Mouse (Mus musculus) midbrain, postnatal 0 days (tissue): ENCODE results near the gene Gm11985. TPM values are rescaled to one million over a fixed set of nuclear protein-coding genes. Genes with fewer than 3 reads are reported as not detected.

Source experiments
- ATAC-seq: fragments of 200-750 bp; cut with Nextera tagmentation; 2 replicates; pipeline ENCODE4 v1.8.0; 2017; ENCODE audit warnings: moderate number of reproducible peaks, mild to moderate bottlenecking, moderate TSS enrichment, moderate library complexity; ENCODE audit not compliant: low FRiP score
- DNase-seq: peaks from one replicate; pipeline ENCODE4 v3.0.0-alpha.2; 2015; ENCODE audit warnings: low spot score
- H3K27ac ChIP-seq: fragments of 300-500 bp; sonication (generic); 2 replicates; pipeline ENCODE4 v1.5.1; 2014; ENCODE audit warnings: low read depth, mild to moderate bottlenecking, low read length, mixed read lengths
- H3K27me3 ChIP-seq: fragments of 300-500 bp; sonication (generic); 2 replicates; pipeline ENCODE4 v1.6.1; 2014; ENCODE audit warnings: low read length, control low read depth, mixed read lengths; ENCODE audit not compliant: insufficient read depth
- H3K36me3 ChIP-seq: fragments of 300-500 bp; sonication (generic); 2 replicates; pipeline ENCODE4 v1.6.1; 2014; ENCODE audit warnings: low read length, control low read depth, mixed read lengths; ENCODE audit not compliant: insufficient read depth
- H3K4me1 ChIP-seq: fragments of 300-500 bp; sonication (generic); 2 replicates; pipeline ENCODE4 v1.6.1; 2014; ENCODE audit warnings: mild to moderate bottlenecking, control low read depth, antibody characterized with exemption, low read length, mixed read lengths; ENCODE audit not compliant: insufficient read depth
- H3K4me2 ChIP-seq: fragments of 300-500 bp; sonication (generic); 2 replicates; pipeline ENCODE4 v1.6.1; 2014; ENCODE audit warnings: low read depth, mild to moderate bottlenecking, low read length, mixed read lengths; ENCODE audit not compliant: poor library complexity, severe bottlenecking
- H3K4me3 ChIP-seq: fragments of 300-500 bp; sonication (generic); 2 replicates; pipeline ENCODE4 v1.5.1; 2014; ENCODE audit warnings: low read depth, mild to moderate bottlenecking, low read length, moderate library complexity
- H3K9ac ChIP-seq: fragments of 300-500 bp; sonication (generic); replicated peaks from 2 replicates; pipeline ENCODE4 v1.6.1; 2014; ENCODE audit warnings: mild to moderate bottlenecking, low read length, moderate library complexity, mixed read lengths; ENCODE audit not compliant: poor library complexity, severe bottlenecking
- H3K9me3 ChIP-seq: fragments of 300-500 bp; sonication (generic); 2 replicates; pipeline ENCODE4 v1.6.1; 2016; ENCODE audit warnings: low read length, control low read depth
- CTCF ChIP-seq: IDR thresholded peaks from 2 replicates; pipeline ENCODE4 v1.5.1; 2016; ENCODE audit warnings: antibody characterized with exemption, mild to moderate bottlenecking
- WGBS: fragments of 180-500 bp; shearing (Covaris S2); extraction: QIAGEN DNeasy Blood & Tissue Kit; methylation state at CpG from one replicate; pipeline ENCODE4 v1.1.7; 2014; 5-methylcytosine and 5-hydroxymethylcytosine counted together
- polyA plus RNA-seq: library from polyadenylated mRNA; unstranded; fragments of >200 nt; fragmentation: Nextera tagmentation; extraction: Ambion mirVana; gene quantifications from 2 replicates; pipeline ENCODE4 v1.2.1, GENCODE M21; 2015
- total RNA-seq: library from RNA; depleted of rRNA; stranded (reverse); fragments of >200 nt; gene quantifications from 2 replicates; pipeline ENCODE4 v1.2.3, GENCODE M21; 2014

The Gm11985 gene
- total and polyA plus RNA-seq, 2 experiments from 2014 or later, result not detected

DNA sequence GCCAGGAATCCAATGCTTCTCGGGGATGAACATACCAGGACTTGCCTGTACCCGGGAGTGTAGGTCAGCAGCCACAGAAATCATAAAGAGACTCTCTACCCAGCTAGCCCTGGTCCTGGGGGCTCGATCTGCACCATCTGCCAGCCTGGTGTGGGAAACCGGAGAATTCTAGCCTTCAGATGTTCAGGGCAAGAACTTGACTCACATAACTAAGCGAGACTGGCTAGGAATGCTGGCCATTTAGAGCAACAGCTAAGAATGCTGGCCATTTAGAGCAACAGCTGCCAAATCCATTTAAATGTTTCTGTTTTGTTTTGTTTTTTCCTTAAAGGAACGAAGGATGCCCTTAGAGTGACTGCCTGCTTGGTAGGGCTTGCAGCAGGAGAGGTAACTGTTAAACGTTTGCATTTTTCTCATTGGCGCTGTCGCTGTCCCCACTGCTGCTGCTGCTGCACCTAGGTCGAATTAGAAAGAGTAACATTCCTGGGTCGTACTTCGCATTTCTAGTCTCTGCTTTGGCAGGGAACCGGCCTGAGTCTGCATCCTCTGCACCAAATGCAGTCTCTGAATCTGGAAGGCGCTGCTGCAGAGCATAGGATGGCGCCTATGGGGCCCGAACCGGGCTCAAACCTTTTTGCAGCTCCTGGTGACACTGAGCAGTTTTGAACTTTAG, 23.9 kb upstream of the Gm11985 start:
- peak overlapping the region; percentile 75 for H3K4me2 ChIP-seq
- no peaks in the 10 kb centered on the region for H3K9me3 ChIP-seq
- 0 out of 2 replicates have a peak, but pooled peaks cover 4% of the 10 kb centered on the region for H3K27me3 ChIP-seq
- 0 out of 2 replicates have a peak overlapping the region, but pooled peaks have one; percentile 19 for H3K9ac ChIP-seq
- H3K4me1 ChIP-seq, result no peaks in the 10 kb centered on the region
- H3K27ac ChIP-seq, result no peak overlapping the region
- ATAC-seq, result no peak
- peak overlapping the region; percentile 72 for H3K4me3 ChIP-seq
- 21% methylated on average over 17 of the region's 17 CpGs for WGBS
- H3K36me3 ChIP-seq, result no peaks in the 10 kb centered on the region; the same call in 1 of the 2 replicates
- DNase-seq, result peak; percentile 12
- no peak for TF ChIP-seq CTCF

DNA sequence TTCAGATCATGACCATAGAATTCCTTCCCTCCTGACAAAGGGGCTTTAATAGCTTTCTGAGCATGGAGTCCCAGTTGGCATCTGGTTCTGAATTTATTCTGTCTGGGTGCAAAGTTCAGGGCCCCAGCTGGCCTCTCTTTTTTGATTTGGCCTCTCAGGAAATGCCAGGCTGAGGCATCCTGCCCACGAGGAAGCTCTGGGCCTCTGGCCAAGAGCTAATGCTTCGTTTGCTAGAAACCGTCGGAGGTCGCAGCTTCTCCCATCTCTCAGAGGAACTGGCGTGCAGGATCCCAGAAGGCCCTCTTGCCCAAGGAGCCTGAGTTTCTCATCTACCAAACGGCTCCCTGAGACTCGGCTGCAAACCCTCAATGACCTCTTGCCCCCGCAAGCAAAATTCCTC, 22.8 kb upstream of the Gm11985 start:
- Histone ChIP-seq H3K27me3 (0 out of 2 replicates have a peak, but pooled peaks cover 4% of the 10 kb centered on the region), H3K9ac (no peak overlapping the region), H3K36me3 (no peaks in the 10 kb centered on the region; the same call in 1 of the 2 replicates), H3K27ac (no peak overlapping the region), H3K4me2 (peak overlapping the region; percentile 29; the same call in 1 of the 2 replicates), H3K4me3 (no peak overlapping the region), H3K4me1 (no peaks in the 10 kb centered on the region), H3K9me3 (no peaks in the 10 kb centered on the region)
- no peak for TF ChIP-seq CTCF
- ATAC-seq, result no peak
- WGBS, result 28% methylated on average over 9 of the region's 9 CpGs
- DNase-seq, result peak; percentile 61

DNA sequence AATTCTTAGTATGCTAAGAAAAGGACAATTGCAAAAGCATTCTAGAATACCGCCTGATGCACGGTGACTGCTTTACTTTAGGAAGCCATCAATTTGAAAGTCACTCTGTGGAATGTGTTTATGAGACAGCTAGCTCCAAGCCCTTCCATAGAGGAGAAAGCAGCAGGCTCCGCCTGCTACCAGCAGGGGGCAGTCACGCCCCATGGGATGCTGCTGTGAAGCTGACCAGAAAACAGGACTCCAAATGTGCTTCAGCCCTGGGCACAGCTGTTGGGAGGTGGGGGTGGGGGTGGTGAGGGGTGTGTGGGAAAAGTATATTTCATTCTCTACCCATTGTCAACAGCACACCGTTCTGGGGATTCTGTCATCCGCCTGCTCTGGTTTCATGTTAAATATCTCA, 22.0 kb upstream of the Gm11985 start:
- H3K27me3 ChIP-seq, result 0 out of 2 replicates have a peak, but pooled peaks cover 4% of the 10 kb centered on the region
- no peak overlapping the region for H3K9ac ChIP-seq
- H3K27ac ChIP-seq, result no peak overlapping the region
- no peak overlapping the region for H3K4me2 ChIP-seq
- 17% methylated on average over 6 of the region's 6 CpGs for WGBS
- TF ChIP-seq CTCF, result peak; percentile 91
- no peaks in the 10 kb centered on the region for H3K4me1 ChIP-seq
- DNase-seq (peak; percentile 79), ATAC-seq (no peak)
- H3K4me3 ChIP-seq, result no peak overlapping the region
- no peaks in the 10 kb centered on the region for H3K9me3 ChIP-seq
- H3K36me3 ChIP-seq, result no peaks in the 10 kb centered on the region; the same call in 1 of the 2 replicates

DNA sequence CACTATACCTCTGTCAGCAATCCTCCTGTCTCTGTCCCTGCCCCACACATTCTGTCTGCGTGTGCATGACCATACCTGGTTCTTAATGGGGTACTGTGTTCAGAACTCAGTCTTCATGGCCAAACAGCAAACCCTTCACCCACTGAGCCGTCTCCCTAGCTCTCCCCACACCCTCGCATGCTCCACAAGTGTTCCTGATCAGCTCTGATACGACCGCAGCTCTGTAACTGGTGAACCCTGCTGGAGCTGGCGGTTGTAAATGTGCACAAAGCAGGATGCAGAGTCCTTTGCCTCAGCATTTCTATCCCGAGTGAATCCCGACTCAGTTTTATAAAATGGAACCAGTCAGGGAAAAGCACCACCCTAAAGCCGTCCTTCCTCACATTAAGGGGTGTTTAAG, 15.5 kb upstream of the Gm11985 start:
- TF ChIP-seq CTCF, result no peak
- WGBS, result 94% methylated on average over 9 of the region's 9 CpGs
- no peaks in the 10 kb centered on the region; the same call in 1 of the 2 replicates for H3K36me3 ChIP-seq

DNA sequence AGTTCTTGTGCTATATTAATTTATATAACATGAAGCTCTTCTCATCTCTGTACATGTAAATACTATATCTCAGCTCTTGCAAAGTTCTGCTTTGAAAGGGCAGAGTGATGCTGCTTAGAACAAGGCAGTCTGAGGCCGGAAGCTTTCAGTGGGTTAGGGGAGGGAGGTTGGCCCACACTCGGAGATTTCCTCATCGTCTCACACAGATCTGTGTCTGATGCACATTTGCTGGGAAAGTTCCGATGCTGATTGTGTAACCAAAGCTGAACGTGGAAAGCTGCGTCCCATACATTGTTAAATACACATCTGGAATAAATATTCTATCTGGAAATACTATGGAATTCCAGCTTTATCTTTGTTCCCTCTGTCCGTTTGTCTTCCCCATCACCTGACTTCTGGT, 13.8 kb upstream of the Gm11985 start:
- TF ChIP-seq CTCF, result no peak
- H3K27ac ChIP-seq, result no peak overlapping the region
- DNase-seq (no peak), ATAC-seq (no peak)
- H3K4me1 ChIP-seq, result no peaks in the 10 kb centered on the region; the same call in 1 of the 2 replicates
- H3K4me2 ChIP-seq, result no peak overlapping the region
- no peak overlapping the region for H3K9ac ChIP-seq
- H3K9me3 ChIP-seq, result no peaks in the 10 kb centered on the region
- peaks cover 4% of the 10 kb centered on the region; the same call in 1 of the 2 replicates for H3K27me3 ChIP-seq
- H3K4me3 ChIP-seq, result no peak overlapping the region
- WGBS, result 86% methylated on average over 7 of the region's 7 CpGs
- H3K36me3 ChIP-seq, result no peaks in the 10 kb centered on the region

More for the DNA sequence above, 15.5 kb upstream of the Gm11985 start:
- H3K4me1 ChIP-seq, result no peaks in the 10 kb centered on the region
- H3K27me3 ChIP-seq, result no peaks in the 10 kb centered on the region
- H3K9me3 ChIP-seq, result no peaks in the 10 kb centered on the region
- no peak overlapping the region for H3K4me2 ChIP-seq
- no peak overlapping the region for H3K27ac ChIP-seq
- no peak for ATAC-seq
- H3K4me3 ChIP-seq, result no peak overlapping the region
- DNase-seq, result no peak
- no peak overlapping the region for H3K9ac ChIP-seq

DNA sequence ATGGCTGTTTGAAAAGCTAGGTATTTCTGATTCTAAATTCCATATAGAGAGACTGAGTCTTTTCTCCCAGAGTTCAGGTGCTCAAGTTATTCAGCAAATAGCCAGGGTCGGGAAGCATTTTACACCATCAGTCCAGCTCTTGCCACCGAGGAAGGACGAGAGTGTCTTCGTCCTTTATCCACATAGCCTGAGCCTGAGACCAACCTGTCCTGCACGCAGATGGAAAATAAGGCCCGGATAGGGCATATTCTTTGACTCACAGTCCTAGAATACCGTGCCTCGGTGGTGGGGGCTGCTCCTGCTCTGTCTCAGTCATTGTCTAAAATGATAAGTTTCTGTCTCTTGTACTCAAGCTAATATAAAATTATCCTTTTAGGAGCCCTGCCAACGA, 12.0 kb upstream of the Gm11985 start:
- ATAC-seq, result no peak
- no peak for TF ChIP-seq CTCF
- Histone ChIP-seq H3K9ac (no peak overlapping the region), H3K36me3 (no peaks in the 10 kb centered on the region), H3K9me3 (no peaks in the 10 kb centered on the region), H3K4me3 (no peak overlapping the region), H3K27ac (no peak overlapping the region), H3K27me3 (peaks cover 4% of the 10 kb centered on the region; the same call in 1 of the 2 replicates), H3K4me1 (no peaks in the 10 kb centered on the region; the same call in 1 of the 2 replicates), H3K4me2 (no peak overlapping the region)
- DNase-seq, result no peak
- 83% methylated on average over 9 of the region's 9 CpGs for WGBS
